Mouse (Mus musculus) c-Kit-positive CD71-positive TER-119-positive erythroid progenitor cells, embryonic 14.5 days (primary cell): ENCODE results near the gene Pgbd5.

Experiments
- DNase-seq: peaks from one replicate; pipeline ENCODE4 v3.0.0-alpha.2; 2013; ENCODE audit warnings: low spot score

Gene Pgbd5

DNA sequence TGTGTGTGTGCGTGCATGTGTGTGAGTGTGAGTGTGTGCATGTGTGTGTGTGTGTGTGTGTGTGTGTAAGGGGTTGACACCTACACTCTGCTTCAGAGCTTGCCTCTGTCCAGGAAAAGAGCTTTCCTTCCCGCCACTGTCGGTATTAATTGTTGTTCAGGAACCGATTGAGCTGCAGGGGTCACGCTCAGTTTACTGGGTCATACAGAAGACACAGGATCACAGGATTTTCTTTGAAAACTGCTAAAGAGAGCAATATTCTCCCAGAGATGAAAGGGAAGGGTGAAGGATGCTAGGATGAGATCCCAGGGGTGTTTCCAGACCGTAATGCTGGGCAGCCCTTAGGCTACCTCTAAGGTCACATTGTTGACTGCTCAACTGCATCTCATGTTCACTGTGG lies at the start of gene Pgbd5:
Pgbd5 (minus strand) TSS at position 101 of the 400 bp plus-strand sequence.
- no peak for DNase-seq

DNA sequence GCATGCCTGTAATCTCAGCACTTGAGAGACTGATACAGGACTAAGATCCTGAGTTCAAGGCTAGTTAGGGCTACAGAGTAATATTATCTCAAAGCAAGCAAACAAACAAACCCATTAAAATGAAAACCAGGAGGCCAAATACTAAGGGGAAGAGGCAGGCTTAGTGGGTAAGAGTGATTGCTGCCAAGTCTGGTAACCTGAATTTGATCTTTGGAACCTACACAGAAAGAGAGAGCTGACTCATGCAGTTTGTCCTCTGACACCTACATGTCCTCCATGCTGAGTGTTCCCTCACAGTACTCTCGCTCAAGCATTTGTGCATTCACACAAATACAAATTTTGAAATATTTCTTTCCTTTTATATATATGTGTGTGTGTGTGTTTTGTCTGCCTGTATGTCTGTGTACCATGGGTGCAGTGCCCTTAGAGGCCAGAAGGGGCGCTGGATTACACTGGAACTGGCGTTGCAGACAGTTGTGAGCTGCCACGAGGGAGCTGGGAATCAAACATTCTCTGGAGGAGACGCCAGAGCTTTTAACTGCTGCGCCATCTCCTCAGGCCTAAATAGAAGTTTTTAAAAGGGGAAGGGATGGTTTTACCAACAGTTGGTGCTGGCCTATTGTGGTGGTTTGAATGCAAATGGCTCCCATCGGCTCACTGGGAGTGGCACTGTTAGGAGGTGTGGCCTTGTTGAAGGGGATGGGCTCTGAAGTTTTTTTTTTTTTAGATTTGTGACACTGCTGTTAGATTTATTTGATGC lies 44.1 kb upstream of the Pgbd5 start:
- no peak for DNase-seq

GRCm38 (mm10) chr8:124482790-124483189 lies 43.3 kb upstream of the Pgbd5 start:
- DNase-seq: no peak

- DNase-seq: no peak
Observed at GRCm38 (mm10) chr8:124480321-124480720, 40.9 kb upstream of the Pgbd5 start.

GRCm38 (mm10) chr8:124479251-124479650 lies 39.8 kb upstream of the Pgbd5 start:
- DNase-seq: no peak

DNA sequence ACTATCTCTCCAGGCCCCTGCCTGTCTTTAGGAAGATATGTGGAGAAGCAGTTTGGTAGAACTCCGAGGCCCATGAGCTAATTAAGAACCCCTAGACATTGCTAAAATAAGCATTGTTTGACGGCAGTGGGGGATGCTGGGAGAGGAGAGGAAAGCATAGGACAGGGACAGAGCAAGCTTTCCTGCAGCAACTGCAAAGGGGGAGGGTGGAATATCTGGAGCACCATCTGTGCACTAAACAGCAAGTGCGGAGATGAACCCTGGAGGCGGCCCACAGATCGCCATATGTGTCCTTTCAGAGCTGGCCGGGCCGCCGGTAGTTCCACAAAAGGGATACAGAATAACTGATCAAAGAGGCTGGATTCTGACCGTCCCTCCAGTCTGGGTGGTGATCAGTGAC lies 37.2 kb upstream of the Pgbd5 start:
- DNase-seq: no peak

- no peak for DNase-seq
Observed at GRCm38 (mm10) chr8:124475690-124476089, 36.2 kb upstream of the Pgbd5 start.

GRCm38 (mm10) chr8:124464641-124465040 lies 25.2 kb upstream of the Pgbd5 start:
- DNase-seq: no peak

DNA sequence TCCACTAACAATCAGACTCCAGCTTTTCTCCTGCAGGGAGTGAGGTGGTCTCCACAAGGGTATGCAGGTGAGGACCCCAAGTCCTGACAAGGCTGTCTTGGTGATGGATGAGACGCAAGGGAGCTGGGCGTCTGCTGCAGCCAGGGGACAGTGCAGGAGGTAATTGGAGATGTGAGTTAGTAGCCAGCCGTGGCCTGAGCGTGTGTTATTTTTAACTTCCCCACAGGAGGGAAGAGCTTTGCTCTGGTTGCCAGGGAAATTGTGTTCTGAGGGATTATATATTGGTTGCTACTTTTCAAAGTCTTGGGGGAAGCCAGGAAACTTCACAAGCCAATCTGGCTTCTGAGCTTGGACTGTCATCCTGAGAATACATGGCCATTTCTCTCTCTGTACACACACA lies 23.7 kb upstream of the Pgbd5 start:
- no peak for DNase-seq

- DNase-seq: no peak
Observed at GRCm38 (mm10) chr8:124462192-124462591, 22.7 kb upstream of the Pgbd5 start.

DNA sequence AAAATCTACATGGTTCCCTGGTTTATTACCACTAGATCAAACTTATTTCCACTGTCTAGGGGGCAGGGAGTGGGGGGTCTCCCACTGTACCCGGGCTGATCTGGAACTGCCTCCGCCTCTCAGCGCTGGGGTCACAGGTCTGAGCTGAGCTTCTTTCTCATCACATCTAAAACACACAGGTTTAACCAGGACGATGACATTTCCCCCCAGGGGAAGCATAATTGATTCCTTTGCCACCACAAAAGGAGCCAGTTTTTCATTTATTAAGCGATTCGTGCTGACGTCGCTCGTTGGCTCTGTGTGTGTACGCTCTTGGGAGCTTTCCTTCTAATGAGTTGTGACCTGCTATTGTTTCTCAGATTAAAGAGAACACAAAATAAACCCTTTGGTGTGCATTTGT lies 21.6 kb upstream of the Pgbd5 start:
- DNase-seq: no peak

- DNase-seq: no peak
Observed at GRCm38 (mm10) chr8:124460660-124461059, 21.2 kb upstream of the Pgbd5 start.

DNA sequence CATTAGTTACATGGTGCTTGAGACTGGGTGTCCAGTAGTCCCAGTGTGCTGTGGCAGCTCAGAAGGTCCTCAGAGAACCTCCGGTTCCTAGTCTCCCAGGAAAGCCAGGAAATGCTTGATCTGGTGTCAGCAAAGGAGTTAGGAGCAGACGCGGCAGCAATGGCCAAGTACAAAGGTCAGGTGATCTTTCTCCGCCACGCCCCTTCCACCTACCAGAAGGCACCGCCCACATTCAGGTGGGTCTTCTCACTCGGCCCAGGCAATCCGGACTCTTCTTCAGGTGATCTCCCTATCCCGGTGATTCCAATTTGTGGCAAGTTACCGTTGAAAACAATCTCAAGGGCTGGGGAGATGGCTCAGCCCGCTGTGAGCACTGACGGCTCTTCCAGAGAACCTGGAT lies 20.2 kb upstream of the Pgbd5 start:
- DNase-seq: no peak

DNA sequence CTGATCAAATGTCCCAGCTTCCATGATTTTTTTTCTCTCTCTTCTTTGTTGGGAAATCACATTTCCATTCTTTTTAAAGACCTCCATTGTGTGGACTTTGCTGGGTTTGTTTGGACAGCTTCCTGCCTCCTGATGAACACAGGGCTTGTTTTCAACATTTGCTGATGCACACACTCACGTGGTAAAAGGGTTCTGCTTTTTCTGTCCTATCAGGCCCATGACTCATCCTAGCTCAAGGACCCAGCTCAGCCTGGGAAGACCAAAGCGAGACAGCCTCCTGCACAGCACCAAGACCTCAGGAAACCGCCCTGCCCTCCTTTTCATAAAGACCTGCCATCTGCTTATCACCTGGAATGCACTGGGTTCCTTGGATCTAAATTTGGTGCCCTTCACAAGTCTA lies 15.9 kb upstream of the Pgbd5 start:
- DNase-seq: no peak

GRCm38 (mm10) chr8:124450192-124450895 lies 10.9 kb upstream of the Pgbd5 start:
- no peak for DNase-seq

DNA sequence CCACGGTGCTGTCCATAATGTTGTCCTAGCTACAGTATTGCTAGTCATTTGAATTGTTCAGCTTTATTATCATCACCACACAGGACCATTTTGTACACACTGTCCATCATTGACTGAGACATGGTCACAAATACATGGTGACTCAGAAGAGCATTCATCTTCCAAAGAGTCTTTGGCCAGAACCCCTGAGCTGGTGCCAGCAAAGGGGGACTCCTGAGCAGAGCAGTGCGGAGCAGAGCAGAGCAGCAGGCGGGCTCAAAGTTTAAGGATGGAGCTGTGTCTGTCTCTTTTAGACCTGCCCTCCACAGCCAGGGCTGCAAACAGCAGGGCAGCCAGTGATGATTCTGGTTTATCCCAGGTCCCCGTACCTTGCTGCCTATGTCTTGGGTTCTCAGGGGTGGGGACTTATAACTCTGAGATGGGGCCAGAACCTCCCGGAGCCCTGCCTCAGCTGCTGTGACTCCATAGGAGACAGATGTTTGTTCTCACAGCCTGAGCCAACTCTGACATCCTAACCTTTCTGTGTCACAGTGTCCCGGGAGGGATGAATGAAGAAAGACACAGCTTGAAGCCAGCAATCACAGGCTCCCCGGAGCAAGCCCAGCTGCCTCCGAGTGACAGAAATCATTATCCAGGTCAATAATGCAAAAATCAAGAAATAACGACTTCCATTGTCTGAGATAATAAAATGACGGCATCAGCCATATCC lies 9.7 kb upstream of the Pgbd5 start:
- DNase-seq: no peak

DNA sequence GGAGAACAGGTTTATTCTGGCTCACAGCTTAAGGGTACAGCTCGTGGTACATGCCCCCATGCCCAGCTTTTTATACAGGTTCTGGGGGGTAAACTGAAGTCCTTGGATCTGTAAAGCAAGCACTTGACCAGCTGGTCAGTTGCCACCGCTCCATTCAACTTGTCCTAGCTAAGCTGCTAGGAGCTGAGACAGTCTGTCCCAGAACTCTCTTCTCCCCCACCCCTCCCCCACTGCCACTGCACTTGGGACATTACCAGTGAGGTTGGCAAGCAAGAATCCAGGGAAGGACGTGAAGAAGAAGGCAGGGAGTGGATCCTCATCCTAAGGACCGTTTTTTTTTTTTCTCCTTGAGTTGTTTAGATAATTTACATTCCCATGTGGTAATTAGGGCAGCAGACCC lies 2.7 kb downstream of the Pgbd5 start:
- no peak for DNase-seq

DNA sequence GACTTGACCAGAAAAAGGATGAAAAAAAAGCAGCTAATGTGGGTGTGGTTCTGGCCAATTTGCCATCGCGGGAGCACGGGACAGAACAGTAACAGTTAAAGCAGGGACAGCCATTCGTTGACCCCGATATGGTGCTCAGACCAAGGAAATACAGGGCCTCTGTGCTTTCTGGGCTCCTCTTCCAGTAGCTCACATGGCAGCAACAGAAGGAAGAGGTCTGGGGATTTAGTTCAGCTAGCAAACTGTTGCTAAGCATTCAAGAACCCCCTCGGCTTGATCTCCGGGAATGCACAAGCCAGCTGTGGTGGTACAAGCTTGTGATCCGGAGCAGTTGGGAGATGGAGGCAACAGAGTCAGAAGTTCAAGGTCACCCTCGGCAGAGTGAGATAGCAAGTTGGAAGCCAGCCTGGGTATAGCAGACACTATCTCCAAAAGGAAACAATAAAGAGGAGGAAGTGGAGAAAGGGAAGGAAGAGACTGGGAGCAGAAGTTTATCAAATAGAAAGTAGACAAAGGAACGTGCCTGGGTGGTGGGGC lies 3.7 kb downstream of the Pgbd5 start:
- DNase-seq: no peak

DNA sequence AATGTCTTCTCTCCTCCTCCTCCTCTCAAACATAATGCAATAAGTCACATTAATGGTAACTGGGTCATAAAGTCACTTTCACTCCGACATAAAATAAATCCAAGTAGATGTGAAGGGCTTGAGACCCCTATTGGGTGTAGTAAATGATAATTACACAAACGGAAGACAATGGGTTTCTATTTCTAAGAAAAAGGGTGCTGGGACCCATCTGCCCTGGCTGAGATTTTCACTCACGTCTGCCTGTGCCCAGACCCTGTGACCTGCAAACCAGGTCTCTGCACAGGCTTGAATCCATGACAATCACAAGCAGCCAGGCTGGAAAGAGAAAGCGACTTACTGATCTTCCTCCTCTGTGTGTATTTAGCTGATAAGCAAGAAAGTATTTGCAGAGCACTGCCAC lies 4.3 kb downstream of the Pgbd5 start:
- DNase-seq: no peak

- peak; percentile 83 for DNase-seq
Observed at GRCm38 (mm10) chr8:124434126-124434790, 5.2 kb downstream of the Pgbd5 start.

DNA sequence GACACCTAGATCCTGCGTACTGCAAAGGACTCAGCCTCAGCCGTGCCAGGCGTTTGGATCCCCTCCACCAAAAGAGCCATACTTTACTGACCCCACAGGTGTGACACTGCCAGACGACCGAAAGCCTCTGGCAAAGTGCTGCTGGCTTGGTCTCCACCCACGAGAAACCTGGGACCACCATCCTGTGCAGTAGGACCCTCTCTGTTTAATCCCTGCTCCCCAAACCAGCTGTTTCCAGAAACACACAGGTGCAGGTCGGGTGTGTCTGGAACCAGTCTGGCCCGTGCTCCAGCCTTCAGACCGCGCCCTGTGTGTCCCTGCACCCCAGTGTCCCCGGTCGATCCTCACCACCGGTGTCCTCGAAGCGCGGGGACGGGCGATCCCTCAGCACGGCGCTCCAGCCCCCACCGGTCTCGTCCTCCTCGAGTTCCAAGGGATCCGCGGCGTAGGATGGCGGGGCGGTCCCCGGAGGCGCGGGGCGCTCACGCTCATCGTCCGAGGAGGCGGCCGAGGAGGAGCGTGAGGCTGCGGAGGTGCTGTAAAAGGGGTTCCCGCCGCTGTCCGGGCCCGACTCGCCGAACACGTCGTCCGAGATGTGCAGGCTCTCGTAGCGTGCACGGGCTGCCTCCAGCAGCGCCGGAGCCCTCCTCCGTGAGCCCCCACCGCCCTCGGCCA lies 5.9 kb downstream of the Pgbd5 start:
- DNase-seq: no peak

GRCm38 (mm10) chr8:124430881-124431280 lies 8.6 kb downstream of the Pgbd5 start:
- no peak for DNase-seq
